Mouse (Mus musculus): Measurements from ENCODE around the gene Dap3. TPM values are rescaled to one million over a fixed set of nuclear protein-coding genes. Genes with fewer than 3 reads are reported as not detected.
A peak's percentile ranks its signal among the peaks of the same experiment; 100 is the strongest.

Gene Dap3
- total RNA-seq (2012; rRNA removed) (114 and 128 TPM in 2 replicates), total RNA-seq (2014; rRNA removed) (169 and 182 TPM in 2 replicates), polyA plus RNA-seq (2012; ENCODE audit: insufficient read length, low read depth) (145 and 151 TPM in 2 replicates)

- dilution Hi-C loops (cut with MboI; ENCODE audit: extremely low pct_ligation_motif_present, extremely low pct_unique_long_range_greater_than_20kb, low sequenced_read_pairs), result no loop called here
- H3K36me3 ChIP-seq (replicated peaks in 1 of 2; ENCODE audit: control insufficient read depth in 1 of 2, insufficient read depth in 1 of 2, low read length in 1 of 2), result peaks cover 0 to 10% of the 10 kb centered on the region in 2 experiments
- H3K4me1 ChIP-seq (ENCODE audit: control insufficient read depth in 1 of 2, insufficient read depth in 2 of 2), result peaks cover 4 to 37% of the 10 kb centered on the region in 2 experiments; a peak in 3 of 4 replicates
Measured at GRCm38 (mm10) chr3:88950576-88951326, at the start of gene Dap3, which contains the start of gene Ash1l. Dap3 (minus strand) TSS chr3:88951181. Ash1l (plus strand) TSS chr3:88950622.

GRCm38 (mm10) chr3:88992793-88993192 is 41.8 kb upstream of the Dap3 start:
- dilution Hi-C loops (cut with MboI; ENCODE audit: extremely low pct_ligation_motif_present, extremely low pct_unique_long_range_greater_than_20kb, low sequenced_read_pairs), result no loop called here
- no peak overlapping the region for H3K4me3 ChIP-seq (replicated peaks in 1 of 3; ENCODE audit: low read depth in 2 of 3, low read length in 2 of 3, poor library complexity in 1 of 3)
- no peaks in the 10 kb centered on the region for H3K27me3 ChIP-seq (replicated peaks)
- no peak overlapping the region for H3K4me2 ChIP-seq (ENCODE audit: insufficient read depth, low read depth, poor library complexity, severe bottlenecking)
- TF ChIP-seq ZNF384 (IDR thresholded peaks at IDR 0.05; ENCODE audit: low read depth, low read length) (no peak), MEF2A (IDR thresholded peaks at IDR 0.05; ENCODE audit: borderline replicate concordance, low read depth, low read length) (no peak), ZC3H11A (IDR thresholded peaks at IDR 0.05; ENCODE audit: low read depth, low read length) (no peak), NRF1 (IDR thresholded peaks at IDR 0.05; ENCODE audit: low read depth, low read length) (no peak), RCOR1 (conservative IDR thresholded peaks at IDR 0.05; ENCODE audit: low read depth, low read length) (no peak), NELFE (IDR thresholded peaks at IDR 0.05; ENCODE audit: low read depth, low read length) (no peak), GABPA (IDR thresholded peaks at IDR 0.05; ENCODE audit: insufficient replicate concordance, low read depth, low read length) (no peak)
- H3K36me3 ChIP-seq (replicated peaks in 1 of 2; ENCODE audit: control insufficient read depth in 1 of 2, insufficient read depth in 1 of 2, low read length in 1 of 2), result peaks cover 3 to 34% of the 10 kb centered on the region in 2 experiments
- H3K9ac ChIP-seq (ENCODE audit: insufficient read depth, low read depth), result no peak overlapping the region
- in situ Hi-C loops (cut with MboI; ENCODE audit: low pct_ligation_motif_present, low pct_unique_long_range_greater_than_20kb, low sequenced_read_pairs), result no loop called here
- DNase-seq (ENCODE audit: extremely low read depth), result no peak
- no peaks in the 10 kb centered on the region for H3K4me1 ChIP-seq (ENCODE audit: control insufficient read depth in 1 of 2, insufficient read depth in 2 of 2)
- no peaks in the 10 kb centered on the region for H3K79me2 ChIP-seq (replicated peaks; ENCODE audit: control insufficient read depth, extremely low read depth, insufficient read depth, poor library complexity, severe bottlenecking)
- no peaks in the 10 kb centered on the region for H3K9me3 ChIP-seq (replicated peaks; ENCODE audit: low read length)
- no peak overlapping the region for H3K27ac ChIP-seq (ENCODE audit: insufficient read depth, low read depth)

More at GRCm38 (mm10) chr3:88950576-88951326, at the start of gene Dap3, which contains the start of gene Ash1l:
- Histone ChIP-seq H3K79me2 (replicated peaks; ENCODE audit: control insufficient read depth, extremely low read depth, insufficient read depth, poor library complexity, severe bottlenecking) (peaks cover 58% of the 10 kb centered on the region), H3K9me3 (replicated peaks; ENCODE audit: low read length) (no peaks in the 10 kb centered on the region), H3K27me3 (replicated peaks) (no peaks in the 10 kb centered on the region), H3K4me3 (replicated peaks in 1 of 3; ENCODE audit: low read depth in 2 of 3, low read length in 2 of 3, poor library complexity in 1 of 3) (peak within 1 kb of the TSS; percentile 81 to 88 (median 82)), H3K4me2 (ENCODE audit: insufficient read depth, low read depth, poor library complexity, severe bottlenecking) (peak within 1 kb of the TSS; percentile 92), H3K27ac (ENCODE audit: insufficient read depth, low read depth) (peak within 1 kb of the TSS; percentile 88), H3K9ac (ENCODE audit: insufficient read depth, low read depth) (peak within 1 kb of the TSS; percentile 82)
- TF ChIP-seq MXI1 (IDR thresholded peaks at IDR 0.05; ENCODE audit: low read depth, low read length) (no peak; the same call in 1 of the 2 replicates), E2F4 (IDR thresholded peaks at IDR 0.05; ENCODE audit: insufficient replicate concordance, low read depth, low read length) (no peak), CHD1 (IDR thresholded peaks at IDR 0.05; ENCODE audit: low read depth, low read length) (peak; percentile 69; the same call in 1 of the 2 replicates), UBTF (IDR thresholded peaks at IDR 0.05; ENCODE audit: low read depth, low read length) (no peak; the same call in 1 of the 2 replicates), CHD2 (IDR thresholded peaks at IDR 0.05; ENCODE audit: low read length) (peak; percentile 84), MEF2A (IDR thresholded peaks at IDR 0.05; ENCODE audit: borderline replicate concordance, low read depth, low read length) (no peak), MAZ (IDR thresholded peaks at IDR 0.05; ENCODE audit: low read depth, low read length) (peak; percentile 76), SIN3A (IDR thresholded peaks at IDR 0.05; ENCODE audit: low read length) (peak; percentile 78), ZNF384 (IDR thresholded peaks at IDR 0.05; ENCODE audit: low read depth, low read length) (no peak), HCFC1 (IDR thresholded peaks at IDR 0.05; ENCODE audit: low read depth, low read length) (peak; percentile 59), USF1 (IDR thresholded peaks at IDR 0.05; ENCODE audit: low read depth, low read length) (no peak), MAX (IDR thresholded peaks at IDR 0.05; ENCODE audit: low read length) (peak; percentile 69), ZC3H11A (IDR thresholded peaks at IDR 0.05; ENCODE audit: low read depth, low read length) (no peak), BHLHE40 (IDR thresholded peaks at IDR 0.05; ENCODE audit: low read depth, low read length) (0 out of 2 replicates have a peak, but pooled peaks have one; percentile 23), IRF4 (IDR thresholded peaks at IDR 0.05; ENCODE audit: low read depth, low read length) (peak; percentile 53; the same call in 1 of the 2 replicates), RAD21 (IDR thresholded peaks at IDR 0.05; ENCODE audit: low read depth, low read length) (no peak; the same call in 1 of the 2 replicates), TCF12 (IDR thresholded peaks at IDR 0.05; ENCODE audit: low read depth, low read length) (peak; percentile 58), ZKSCAN1 (IDR thresholded peaks at IDR 0.05; ENCODE audit: borderline replicate concordance, low read depth, low read length) (no peak), TBP (conservative IDR thresholded peaks at IDR 0.05; ENCODE audit: low read depth, low read length) (no peak), CTCF (conservative IDR thresholded peaks at IDR 0.05 in 1 of 2, IDR thresholded peaks at IDR 0.05 in 1 of 2; ENCODE audit: low read depth in 2 of 2, low read length in 2 of 2) (no peak; a peak in 1 of 4 replicates), USF2 (conservative IDR thresholded peaks at IDR 0.05; ENCODE audit: low read depth, low read length) (no peak), POLR2AphosphoS2 (IDR thresholded peaks at IDR 0.05; ENCODE audit: low read depth, low read length) (no peak), EP300 (IDR thresholded peaks at IDR 0.05; ENCODE audit: low read length) (no peak), ETS1 (conservative IDR thresholded peaks at IDR 0.05; ENCODE audit: low read depth, low read length) (0 out of 2 replicates have a peak, but pooled peaks have one; percentile 12), NELFE (IDR thresholded peaks at IDR 0.05; ENCODE audit: low read depth, low read length) (peak; percentile 53), KAT2A (IDR thresholded peaks at IDR 0.05; ENCODE audit: insufficient replicate concordance, low read length) (no peak; the same call in 1 of the 2 replicates), GABPA (IDR thresholded peaks at IDR 0.05; ENCODE audit: insufficient replicate concordance, low read depth, low read length) (no peak), ELF1 (IDR thresholded peaks at IDR 0.05; ENCODE audit: low read depth, low read length) (peak; percentile 46; the same call in 1 of the 2 replicates), PAX5 (IDR thresholded peaks at IDR 0.05; ENCODE audit: low read length) (no peak), JUN (IDR thresholded peaks at IDR 0.05; ENCODE audit: insufficient read depth, low read depth, low read length) (no peak), NRF1 (IDR thresholded peaks at IDR 0.05; ENCODE audit: low read depth, low read length) (no peak; the same call in 1 of the 2 replicates), JUND (conservative IDR thresholded peaks at IDR 0.05; ENCODE audit: low read depth, low read length) (no peak)
- DNase-seq (ENCODE audit: extremely low read depth), result peak; percentile 74
- in situ Hi-C loops (cut with MboI; ENCODE audit: low pct_ligation_motif_present, low pct_unique_long_range_greater_than_20kb, low sequenced_read_pairs), result no loop called here
